Mouse (Mus musculus): ENCODE results near the gene Nsd1. TPM values are rescaled to one million over a fixed set of nuclear protein-coding genes. Genes with fewer than 3 reads are reported as not detected.
A peak's percentile ranks its signal among the peaks of the same experiment; 100 is the strongest.
"Not testable (repeated sequence)": the region's sequence is repeated elsewhere in the genome, so short reads cannot be mapped to it uniquely, and the experiment has no call there.

Gene Nsd1
- polyA plus RNA-seq (2012; rRNA removed), result 38.3 and 41.3 TPM in 2 replicates

- no peak for DNase-seq (ENCODE audit: extremely low spot score in 1 of 2, low spot score in 1 of 2)
Measured at GRCm38 (mm10) chr13:55209649-55210192, at the start of gene Nsd1. Gene Nsd1, plus strand, starts transcription at chr13:55209782.

DNA sequence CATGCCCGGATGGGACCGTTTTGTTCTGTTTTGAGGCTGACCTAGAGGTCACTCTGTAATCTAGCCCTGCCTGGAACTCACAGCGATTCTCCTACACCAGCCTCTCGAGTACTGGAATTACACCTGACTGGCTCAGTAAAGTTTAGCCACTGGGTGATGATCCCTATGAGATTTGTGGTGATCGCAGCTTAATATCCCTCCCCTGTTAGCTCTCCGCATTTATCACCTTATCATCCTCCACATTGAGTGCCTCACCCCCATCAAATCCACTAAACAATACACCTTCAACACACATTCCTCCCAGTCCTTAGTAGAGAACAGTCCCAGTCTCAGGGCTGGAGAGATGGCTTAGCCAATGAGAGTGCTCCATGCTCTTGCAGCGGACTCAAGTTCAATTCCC is 47.2 kb upstream of the Nsd1 start:
- DNase-seq (ENCODE audit: extremely low spot score in 1 of 2, low spot score in 1 of 2), result no peak

DNA sequence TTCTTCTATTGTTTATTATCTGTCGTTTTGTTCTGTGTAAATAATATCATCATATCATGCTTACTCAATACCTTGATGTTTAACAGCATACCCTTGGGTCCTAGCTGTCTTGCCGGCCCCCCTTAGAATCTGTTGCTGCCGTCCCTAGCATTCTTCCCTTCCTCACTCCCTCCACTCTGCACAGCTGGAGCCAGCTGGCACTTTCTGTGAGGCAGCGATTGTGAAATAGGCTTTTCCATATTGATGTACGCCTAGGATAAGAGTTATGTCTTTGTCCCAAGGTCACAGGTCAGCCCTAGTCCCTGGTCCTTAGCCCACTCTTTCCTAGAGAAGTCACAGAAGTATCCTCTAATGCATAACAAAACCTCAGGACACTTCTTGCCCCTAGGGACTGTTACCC is 46.0 kb upstream of the Nsd1 start:
- no peak for DNase-seq (ENCODE audit: extremely low spot score in 1 of 2, low spot score in 1 of 2)

GRCm38 (mm10) chr13:55165831-55166339 is 43.7 kb upstream of the Nsd1 start:
- no peak for DNase-seq (ENCODE audit: extremely low spot score in 1 of 2, low spot score in 1 of 2)

DNA sequence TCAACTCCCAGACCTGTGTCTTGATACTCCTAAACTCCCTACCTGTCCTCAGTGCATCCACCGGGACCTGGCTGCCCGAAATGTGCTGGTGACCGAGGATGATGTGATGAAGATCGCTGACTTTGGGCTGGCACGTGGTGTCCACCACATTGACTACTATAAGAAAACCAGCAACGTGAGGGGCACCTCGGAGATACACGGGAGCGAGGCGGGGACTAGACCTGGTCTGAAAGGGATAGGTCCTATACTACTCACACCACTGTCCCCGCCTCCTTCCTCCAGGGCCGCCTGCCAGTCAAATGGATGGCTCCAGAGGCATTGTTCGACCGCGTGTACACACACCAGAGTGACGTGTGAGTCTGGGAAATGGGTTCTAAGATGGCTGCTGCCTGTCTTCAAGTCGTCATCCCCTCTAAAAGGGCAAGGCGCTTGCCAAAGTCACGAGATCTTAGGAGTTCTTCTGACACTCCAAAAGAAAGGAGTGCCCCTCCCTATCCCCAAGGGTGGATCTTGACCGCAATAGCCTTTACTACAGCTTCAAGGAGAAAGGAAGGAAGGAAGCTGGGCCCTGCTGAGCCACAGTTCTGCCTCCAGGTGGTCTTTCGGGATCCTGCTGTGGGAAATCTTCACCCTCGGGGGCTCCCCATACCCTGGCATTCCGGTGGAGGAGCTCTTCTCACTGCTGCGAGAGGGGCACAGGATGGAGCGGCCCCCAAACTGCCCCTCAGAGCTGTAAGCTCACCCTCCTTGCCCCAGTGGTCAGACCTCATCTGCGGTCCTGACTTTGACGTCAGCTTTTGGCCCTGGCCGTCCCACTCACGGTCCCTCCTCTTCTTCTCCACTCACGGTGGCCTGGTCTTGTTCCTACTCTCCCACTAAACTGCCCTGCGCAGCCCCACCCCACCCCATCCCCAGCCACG is 42.5 kb upstream of the Nsd1 start:
- DNase-seq (ENCODE audit: extremely low spot score in 1 of 2, low spot score in 1 of 2), result no peak

DNA sequence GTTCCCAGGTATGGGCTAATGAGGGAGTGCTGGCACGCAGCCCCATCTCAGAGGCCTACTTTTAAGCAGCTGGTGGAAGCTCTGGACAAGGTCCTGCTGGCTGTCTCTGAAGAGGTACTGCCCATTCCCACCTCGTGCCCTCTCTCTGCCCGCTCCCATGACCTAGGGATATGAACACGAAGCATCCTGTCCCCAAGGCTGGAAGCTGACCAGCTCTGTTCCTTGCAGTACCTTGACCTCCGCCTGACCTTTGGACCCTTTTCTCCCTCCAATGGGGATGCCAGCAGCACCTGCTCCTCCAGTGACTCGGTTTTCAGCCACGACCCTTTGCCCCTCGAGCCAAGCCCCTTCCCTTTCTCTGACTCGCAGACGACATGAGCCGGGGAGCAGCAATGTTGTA is 41.8 kb upstream of the Nsd1 start:
- no peak for DNase-seq (ENCODE audit: extremely low spot score in 1 of 2, low spot score in 1 of 2)

GRCm38 (mm10) chr13:55168255-55168654 is 41.3 kb upstream of the Nsd1 start:
- DNase-seq (ENCODE audit: extremely low spot score in 1 of 2, low spot score in 1 of 2), result no peak

GRCm38 (mm10) chr13:55168958-55169369 is 40.6 kb upstream of the Nsd1 start:
- peak in 1 of 2 experiments; percentile 56 for DNase-seq (ENCODE audit: extremely low spot score in 1 of 2, low spot score in 1 of 2)

- peak in 1 of 2 experiments; percentile 50 for DNase-seq (ENCODE audit: extremely low spot score in 1 of 2, low spot score in 1 of 2)
Measured at GRCm38 (mm10) chr13:55171517-55172335, 37.9 kb upstream of the Nsd1 start.

- DNase-seq (ENCODE audit: extremely low spot score in 1 of 2, low spot score in 1 of 2), result no peak
Measured at GRCm38 (mm10) chr13:55172336-55172770, 37.2 kb upstream of the Nsd1 start.

GRCm38 (mm10) chr13:55174347-55174746 is 35.2 kb upstream of the Nsd1 start:
- no peak for DNase-seq (ENCODE audit: extremely low spot score in 1 of 2, low spot score in 1 of 2)

DNA sequence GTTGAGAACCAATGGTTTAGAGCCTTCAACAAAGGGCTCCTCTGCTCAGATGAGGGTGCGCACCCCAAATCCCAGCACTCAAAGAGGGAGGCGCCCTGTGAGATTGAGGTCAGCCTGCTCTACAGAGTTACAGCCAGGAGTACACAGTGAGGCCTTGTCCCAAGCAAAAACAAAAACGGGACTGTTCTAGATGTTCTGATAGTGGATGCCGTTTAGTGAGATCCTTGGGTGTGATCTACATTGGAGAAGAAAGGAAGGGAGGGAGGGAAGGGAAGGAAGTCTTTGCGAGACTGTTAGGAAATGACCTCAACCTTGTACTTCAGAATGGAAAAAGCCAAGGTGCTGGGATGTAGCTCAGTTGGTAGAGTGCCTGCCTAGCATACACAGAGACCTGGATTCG is 33.3 kb upstream of the Nsd1 start:
- no peak for DNase-seq (ENCODE audit: extremely low spot score in 1 of 2, low spot score in 1 of 2)

- no peak for DNase-seq (ENCODE audit: extremely low spot score in 1 of 2, low spot score in 1 of 2)
Measured at GRCm38 (mm10) chr13:55177903-55178496, 31.6 kb upstream of the Nsd1 start.

GRCm38 (mm10) chr13:55178556-55178955 is 31.0 kb upstream of the Nsd1 start:
- peak; percentile 49 to 88 for DNase-seq (ENCODE audit: extremely low spot score in 1 of 2, low spot score in 1 of 2)

DNA sequence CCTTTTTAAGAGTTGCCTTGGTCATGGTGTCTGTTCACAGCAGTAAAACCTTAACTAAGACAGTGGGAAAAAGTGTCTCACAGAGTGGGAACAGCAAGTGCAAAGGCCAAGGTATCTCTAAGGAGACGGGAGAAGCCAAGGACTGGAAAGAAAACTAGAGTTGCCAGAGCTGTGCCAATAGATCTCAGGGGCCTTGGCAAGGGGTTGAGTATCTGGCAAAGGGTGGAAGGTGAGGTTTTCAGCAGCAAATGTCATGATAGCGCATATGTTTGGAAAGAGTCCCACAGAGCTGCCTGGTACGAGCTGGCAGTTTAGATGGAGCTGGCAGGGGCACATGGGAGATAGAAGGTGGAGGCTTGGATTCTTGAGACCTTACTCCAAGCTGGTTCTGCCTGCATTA is 30.0 kb upstream of the Nsd1 start:
- DNase-seq (ENCODE audit: extremely low spot score in 1 of 2, low spot score in 1 of 2), result no peak

GRCm38 (mm10) chr13:55181786-55182172 is 27.8 kb upstream of the Nsd1 start:
- DNase-seq (ENCODE audit: extremely low spot score in 1 of 2, low spot score in 1 of 2), result no peak

- DNase-seq (ENCODE audit: extremely low spot score in 1 of 2, low spot score in 1 of 2), result peak in 1 of 2 experiments; percentile 77
Measured at GRCm38 (mm10) chr13:55182173-55182894, 27.2 kb upstream of the Nsd1 start.

- no peak for DNase-seq (ENCODE audit: extremely low spot score in 1 of 2, low spot score in 1 of 2)
Measured at GRCm38 (mm10) chr13:55183382-55183781, 26.2 kb upstream of the Nsd1 start.

- DNase-seq (ENCODE audit: extremely low spot score in 1 of 2, low spot score in 1 of 2), result not testable (repeated sequence)
Measured at GRCm38 (mm10) chr13:55187062-55187461, 22.5 kb upstream of the Nsd1 start.
